Mouse (Mus musculus) small intestine, adult 2 months (tissue): Measurements from ENCODE around the gene Sec11a.

Experiments used
- CTCF ChIP-seq: fragments of 200-500 bp; IDR thresholded peaks from 2 replicates; pipeline ENCODE4 v1.5.1; 2012; ENCODE audit warnings: low read depth, mild to moderate bottlenecking, control low read depth, inconsistent platforms, low read length, moderate library complexity, mixed read lengths; ENCODE audit not compliant: insufficient replicate concordance, insufficient read length; ENCODE audit errors: extremely low read depth
- POLR2A ChIP-seq: fragments of 200-500 bp; IDR thresholded peaks from 2 replicates; pipeline ENCODE4 v1.6.1; 2012; ENCODE audit warnings: low read depth, mild to moderate bottlenecking, control low read depth, inconsistent platforms, low read length, moderate library complexity

GRCm38 (mm10) chr7:80862475-80862874 lies 85.1 kb downstream of the Sec11a start:
- TF ChIP-seq CTCF (no peak), POLR2A (no peak)
